ENCODE assay signal across 35 mouse cellular contexts in genomic region chr6:115274705-115275104, GRCm38 (mm10). TPM values are rescaled to one million over a fixed set of nuclear protein-coding genes. Genes with fewer than 3 reads are reported as not detected.
DNase-seq lines count a peak whose midpoint lies in the region; ATAC-seq and TF ChIP-seq lines count a peak whose summit lies in the region.
"Had no signal": no experiment of that assay in that cellular context is flagged by ENCODE, and none has a peak within 500 bp of the region (broad histone marks: within the 10 kb centered on the region; RNA-seq: fewer than 3 reads in every experiment).

No protein-coding gene starts in this region.

- no peaks in the 10 kb centered on the region for H3K36me3 ChIP-seq in kidney, postnatal 0 days (ENCODE audit: insufficient read depth, low read length)
- no peaks in the 10 kb centered on the region for H3K36me3 ChIP-seq in lung, embryonic 15.5 days
- no peaks in the 10 kb centered on the region for H3K36me3 ChIP-seq in midbrain, embryonic 11.5 days (ENCODE audit: control insufficient read depth, insufficient read depth, low read length)
- peaks cover 12% of the 10 kb centered on the region for H3K36me3 ChIP-seq in midbrain, postnatal 0 days (ENCODE audit: insufficient read depth, low read length)
- H3K36me3 ChIP-seq: embryonic facial prominence, embryonic 10.5 days; embryonic facial prominence, embryonic 13.5 days; forebrain, embryonic 12.5 days; forebrain, embryonic 15.5 days; G1E; heart, embryonic 13.5 days had no signal

- H3K27ac ChIP-seq in kidney, postnatal 0 days: no peak overlapping the region
- H3K27ac ChIP-seq in lung, embryonic 15.5 days: peak overlapping the region; percentile 5; the same call in 1 of the 2 replicates
- no peak overlapping the region for H3K27ac ChIP-seq in midbrain, embryonic 11.5 days (ENCODE audit: low read depth, low read length)
- H3K27ac ChIP-seq in midbrain, postnatal 0 days (ENCODE audit: low read depth, low read length): no peak overlapping the region
- H3K27ac ChIP-seq: embryonic facial prominence, embryonic 10.5 days; embryonic facial prominence, embryonic 13.5 days; forebrain, embryonic 12.5 days; forebrain, embryonic 15.5 days; heart, embryonic 13.5 days; hindbrain, embryonic 14.5 days; hindbrain, postnatal 0 days had no signal

- no peak overlapping the region for H3K9ac ChIP-seq in kidney, postnatal 0 days (ENCODE audit: low read depth, low read length)
- no peak overlapping the region for H3K9ac ChIP-seq in lung, embryonic 15.5 days
- no peak overlapping the region for H3K9ac ChIP-seq in midbrain, embryonic 11.5 days (ENCODE audit: low read length)
- H3K9ac ChIP-seq in midbrain, postnatal 0 days (replicated peaks; ENCODE audit: low read length, poor library complexity, severe bottlenecking): no peak overlapping the region
- H3K9ac ChIP-seq: embryonic facial prominence, embryonic 13.5 days; forebrain, embryonic 12.5 days; forebrain, embryonic 15.5 days; heart, embryonic 13.5 days; hindbrain, embryonic 14.5 days had no signal

- H3K4me1 ChIP-seq in kidney, postnatal 0 days (replicated peaks; ENCODE audit: insufficient read depth, low read length): peaks cover 5% of the 10 kb centered on the region; the same call in 1 of the 2 replicates
- peaks cover 22% of the 10 kb centered on the region for H3K4me1 ChIP-seq in lung, embryonic 15.5 days
- H3K4me1 ChIP-seq in midbrain, embryonic 11.5 days (ENCODE audit: control insufficient read depth, insufficient read depth, low read length): peaks cover 3% of the 10 kb centered on the region; the same call in 1 of the 2 replicates
- 0 out of 2 replicates have a peak, but pooled peaks cover 5% of the 10 kb centered on the region for H3K4me1 ChIP-seq in midbrain, postnatal 0 days (ENCODE audit: insufficient read depth, low read length)
- H3K4me1 ChIP-seq: forebrain, embryonic 15.5 days had no signal

- intact Hi-C loops in gastrocnemius, postnatal 14 days (cut with DNase I; ENCODE audit: low total_unique reads): no loop called here

- 54% methylated on average over 9 of the region's 9 CpGs for WGBS in kidney, postnatal 0 days
- WGBS in lung, embryonic 15.5 days: 48% methylated on average over 9 of the region's 9 CpGs
- 91% methylated on average over 9 of the region's 9 CpGs for WGBS in midbrain, embryonic 11.5 days
- 80% methylated on average over 9 of the region's 9 CpGs for WGBS in midbrain, postnatal 0 days

- no peak overlapping the region for H3K4me3 ChIP-seq in kidney, postnatal 0 days (replicated peaks; ENCODE audit: low read depth, low read length)
- no peak overlapping the region for H3K4me3 ChIP-seq in lung, embryonic 15.5 days
- no peak overlapping the region for H3K4me3 ChIP-seq in midbrain, embryonic 11.5 days (ENCODE audit: low read depth, low read length)
- H3K4me3 ChIP-seq in midbrain, postnatal 0 days (ENCODE audit: low read depth, low read length): no peak overlapping the region
- H3K4me3 ChIP-seq: embryonic facial prominence, embryonic 10.5 days; embryonic facial prominence, embryonic 13.5 days; erythroblast, embryonic 14.5 days; forebrain, embryonic 12.5 days; forebrain, embryonic 15.5 days; heart, embryonic 13.5 days had no signal

- H3K9me3 ChIP-seq in kidney, postnatal 0 days (replicated peaks; ENCODE audit: low read length): no peaks in the 10 kb centered on the region
- H3K9me3 ChIP-seq in lung, embryonic 15.5 days: no peaks in the 10 kb centered on the region
- H3K9me3 ChIP-seq in midbrain, embryonic 11.5 days (ENCODE audit: control insufficient read depth, low read length): no peaks in the 10 kb centered on the region
- no peaks in the 10 kb centered on the region for H3K9me3 ChIP-seq in midbrain, postnatal 0 days (ENCODE audit: low read length)
- H3K9me3 ChIP-seq: embryonic facial prominence, embryonic 10.5 days; embryonic facial prominence, embryonic 13.5 days; forebrain, embryonic 12.5 days; forebrain, embryonic 15.5 days; G1E; heart, embryonic 13.5 days had no signal

- no peaks in the 10 kb centered on the region for H3K27me3 ChIP-seq in kidney, postnatal 0 days (ENCODE audit: insufficient read depth, low read length)
- no peaks in the 10 kb centered on the region for H3K27me3 ChIP-seq in lung, embryonic 15.5 days
- H3K27me3 ChIP-seq in midbrain, embryonic 11.5 days (ENCODE audit: control insufficient read depth, insufficient read depth, low read length): no peaks in the 10 kb centered on the region
- H3K27me3 ChIP-seq in midbrain, postnatal 0 days (ENCODE audit: insufficient read depth, low read length): no peaks in the 10 kb centered on the region
- H3K27me3 ChIP-seq: CH12.LX; forebrain, embryonic 12.5 days; forebrain, embryonic 15.5 days; Patski had no signal

- peak; percentile 14 for DNase-seq in kidney, postnatal 0 days (ENCODE audit: low spot score)
- DNase-seq in kidney, postnatal 36 days: no peak
- DNase-seq in lung, postnatal 14 days: no peak
- peak; percentile 8 for DNase-seq in midbrain, embryonic 11.5 days (ENCODE audit: low spot score, missing footprints)
- DNase-seq in midbrain, postnatal 0 days (ENCODE audit: low spot score): no peak
- no peak for DNase-seq in gastrocnemius, postnatal 14 days
- DNase-seq: adrenal gland, postnatal 10 days; adrenal gland, postnatal 36 days; B cell, adult 2 months; cerebellum, adult 8-10 months; cerebellum, postnatal 10 days; cerebellum, postnatal 36 days; embryo, embryonic 11 days; gastrocnemius, postnatal 10 days; heart, adult 18-20 months; heart, postnatal 14 days; heart, postnatal 4 days had no signal

- ATAC-seq in kidney, postnatal 0 days (replicated peaks; ENCODE audit: low FRiP score, low read depth): no peak
- no peak for ATAC-seq in lung, embryonic 15.5 days (ENCODE audit: borderline replicate concordance, extremely low read depth, low FRiP score, low TSS enrichment)
- no peak for ATAC-seq in midbrain, embryonic 11.5 days (ENCODE audit: low FRiP score)
- ATAC-seq in midbrain, postnatal 0 days (ENCODE audit: low FRiP score): no peak
- ATAC-seq: forebrain, embryonic 15.5 days; hindbrain, postnatal 0 days; Patski had no signal

- no peak overlapping the region for H3K4me2 ChIP-seq in kidney, postnatal 0 days (ENCODE audit: low read length)
- H3K4me2 ChIP-seq in lung, embryonic 15.5 days: no peak overlapping the region
- H3K4me2 ChIP-seq in midbrain, embryonic 11.5 days: no peak overlapping the region
- H3K4me2 ChIP-seq in midbrain, postnatal 0 days (ENCODE audit: low read depth, low read length, poor library complexity, severe bottlenecking): no peak overlapping the region
- H3K4me2 ChIP-seq: embryonic facial prominence, embryonic 13.5 days; forebrain, embryonic 12.5 days; forebrain, embryonic 15.5 days; heart, embryonic 13.5 days; hindbrain, embryonic 14.5 days had no signal

- no peak for TF ChIP-seq CTCF in kidney, postnatal 0 days (IDR thresholded peaks at IDR 0.05; ENCODE audit: low read depth)
- no peak for TF ChIP-seq CTCF in midbrain, postnatal 0 days (IDR thresholded peaks at IDR 0.05)

RNA-seq across cellular contexts. Expression of gene Timp4, which starts 22.7 kb away (rescaled TPM):
- 0.15 and 0.36 TPM in 2 replicates for polyA plus RNA-seq in kidney, postnatal 0 days (2015; fragmentation: Nextera tagmentation; extraction: Ambion mirVana)
- polyA plus RNA-seq in lung, embryonic 15.5 days (2015; fragmentation: Nextera tagmentation; extraction: Ambion mirVana): 2.4 and 2.7 TPM in 2 replicates
- 0.05 and 0.06 TPM in 2 replicates for polyA plus RNA-seq in midbrain, embryonic 11.5 days (2014; fragmentation: Nextera tagmentation; extraction: Ambion mirVana)
- 15.1 and 29.7 TPM in 2 replicates for total RNA-seq in midbrain, postnatal 0 days (2014; rRNA removed)
- polyA plus RNA-seq in midbrain, postnatal 0 days (2015; fragmentation: Nextera tagmentation; extraction: Ambion mirVana): 21.9 and 25.4 TPM in 2 replicates
- 10 to 100 TPM; 11.1 to 25.9 TPM for total RNA-seq in gastrocnemius, postnatal 14 days (2021)
- total RNA-seq: CH12.LX had no signal
- polyA plus RNA-seq: erythroblast, embryonic 14.5 days; G1E had no signal

RNA-seq across cellular contexts. Expression of gene Gm17482, which starts 47.6 kb away (rescaled TPM):
- not detected in 2 replicates for polyA plus RNA-seq in kidney, postnatal 0 days (2015; fragmentation: Nextera tagmentation; extraction: Ambion mirVana)
- polyA plus RNA-seq in lung, embryonic 15.5 days (2015; fragmentation: Nextera tagmentation; extraction: Ambion mirVana): not detected in 2 replicates
- polyA plus RNA-seq in midbrain, embryonic 11.5 days (2014; fragmentation: Nextera tagmentation; extraction: Ambion mirVana): not detected in 2 replicates
- not detected in 2 replicates for total RNA-seq in midbrain, postnatal 0 days (2014; rRNA removed)
- polyA plus RNA-seq in midbrain, postnatal 0 days (2015; fragmentation: Nextera tagmentation; extraction: Ambion mirVana): not detected in 2 replicates
- not detected for total RNA-seq in gastrocnemius, postnatal 14 days (2021)
- total RNA-seq: adrenal gland, adult 18-20 months; adrenal gland, postnatal 10 days; adrenal gland, postnatal 36 days; CH12.LX; G1E; gastrocnemius, adult 18-20 months; gastrocnemius, postnatal 10 days; gastrocnemius, postnatal 4 days; heart, adult 18-20 months; heart, postnatal 14 days; heart, postnatal 4 days; hindbrain, postnatal 0 days had no signal
- polyA plus RNA-seq: cortical plate, adult 2 months; embryonic facial prominence, embryonic 10.5 days; embryonic facial prominence, embryonic 13.5 days; erythroblast, embryonic 14.5 days; forebrain, embryonic 12.5 days; forebrain, embryonic 15.5 days; G1E; heart, embryonic 13.5 days; heart, embryonic 16.5 days; hindbrain, embryonic 11.5 days; hindbrain, embryonic 14.5 days; hindbrain, postnatal 0 days; Patski had no signal

Comparison
In these comparisons a context has a peak if more than half of its experiments do, and no peak if none do; other contexts are left out.
1. DNase-seq: peak in kidney, postnatal 0 days (single experiment) and midbrain, embryonic 11.5 days (single experiment); none in kidney, postnatal 36 days (0 of 2), lung, postnatal 14 days (single experiment), midbrain, postnatal 0 days (single experiment) and gastrocnemius, postnatal 14 days (single experiment).